Mouse (Mus musculus) thymus, postnatal 14 days (tissue): Measurements from ENCODE around the gene Pafah2.

Experiments used
- DNase-seq: peaks from one replicate; pipeline ENCODE4 v3.0.0; 2021

The Pafah2 gene

GRCm38 (mm10) chr4:134395977-134396825 is at the start of gene Pafah2:
Gene Pafah2 (plus strand): TSS chr4:134396320.
- DNase-seq = peak; percentile 94

GRCm38 (mm10) chr4:134348078-134348477 is 48.0 kb upstream of the Pafah2 start:
- DNase-seq = no peak

- DNase-seq = no peak
These were observed 47.6 kb upstream of the Pafah2 start for GRCm38 (mm10) chr4:134348545-134348944.

GRCm38 (mm10) chr4:134349829-134350228 is 46.3 kb upstream of the Pafah2 start:
- no peak for DNase-seq

- DNase-seq = no peak
These were observed 45.5 kb upstream of the Pafah2 start for GRCm38 (mm10) chr4:134350641-134351040.

GRCm38 (mm10) chr4:134351329-134352260 is 44.5 kb upstream of the Pafah2 start:
- no peak for DNase-seq

GRCm38 (mm10) chr4:134352261-134352707 is 43.8 kb upstream of the Pafah2 start:
- no peak for DNase-seq

- no peak for DNase-seq
These were observed 43.2 kb upstream of the Pafah2 start for GRCm38 (mm10) chr4:134352929-134353328.

- DNase-seq = no peak
These were observed 42.4 kb upstream of the Pafah2 start for GRCm38 (mm10) chr4:134353527-134354409.

- no peak for DNase-seq
These were observed 40.2 kb upstream of the Pafah2 start for GRCm38 (mm10) chr4:134355841-134356452.

GRCm38 (mm10) chr4:134356591-134357460 is 39.3 kb upstream of the Pafah2 start:
- peak; percentile 73 for DNase-seq

- no peak for DNase-seq
These were observed 38.7 kb upstream of the Pafah2 start for GRCm38 (mm10) chr4:134357461-134357771.

- no peak for DNase-seq
These were observed 36.5 kb upstream of the Pafah2 start for GRCm38 (mm10) chr4:134359649-134360048.

GRCm38 (mm10) chr4:134361215-134361614 is 34.9 kb upstream of the Pafah2 start:
- DNase-seq = no peak

GRCm38 (mm10) chr4:134362124-134362523 is 34.0 kb upstream of the Pafah2 start:
- no peak for DNase-seq

GRCm38 (mm10) chr4:134362586-134362985 is 33.5 kb upstream of the Pafah2 start:
- DNase-seq = peak; percentile 85

- DNase-seq = no peak
These were observed 30.8 kb upstream of the Pafah2 start for GRCm38 (mm10) chr4:134365280-134365679.

GRCm38 (mm10) chr4:134370649-134371221 is 25.4 kb upstream of the Pafah2 start:
- DNase-seq = no peak

GRCm38 (mm10) chr4:134371316-134371855 is 24.7 kb upstream of the Pafah2 start:
- no peak for DNase-seq

GRCm38 (mm10) chr4:134372294-134372747 is 23.8 kb upstream of the Pafah2 start:
- DNase-seq = peak; percentile 79
